Mouse (Mus musculus) lung, adult 2 months (tissue): ENCODE results near the gene Myl9. TPM values are rescaled to one million over a fixed set of nuclear protein-coding genes. Genes with fewer than 3 reads are reported as not detected.

Experiments used
- DNase-seq: peaks from one replicate; pipeline ENCODE4 v3.0.0; 2022
- H3K4me1 ChIP-seq: fragments of 200-500 bp; 2 replicates; pipeline ENCODE4 v1.6.1; 2011; ENCODE audit warnings: low read length; ENCODE audit not compliant: control insufficient read depth, insufficient read depth
- H3K4me3 ChIP-seq: fragments of 200-500 bp; replicated peaks from 2 replicates; pipeline ENCODE3; 2011; ENCODE audit warnings: low read depth, mild to moderate bottlenecking, control low read depth, low read length; ENCODE audit errors: extremely low read depth
- CTCF ChIP-seq: fragments of 200-500 bp; IDR thresholded peaks from 2 replicates; pipeline ENCODE4 v1.5.1; 2011; ENCODE audit warnings: mild to moderate bottlenecking, low read length, control low read depth; ENCODE audit not compliant: insufficient read depth
- POLR2A ChIP-seq: fragments of 200-500 bp; IDR thresholded peaks from 2 replicates; pipeline ENCODE4 v1.6.1; 2011; ENCODE audit warnings: low read depth, mild to moderate bottlenecking, control low read depth, low read length, borderline replicate concordance; ENCODE audit errors: extremely low read depth
- WGBS: fragments of 180-500 bp; shearing (Covaris S2); methylation state at CpG from one replicate; pipeline ENCODE4 v1.1.7; 2018; 5-methylcytosine and 5-hydroxymethylcytosine counted together
- polyA plus RNA-seq: library from polyadenylated mRNA; depleted of rRNA; stranded (reverse); fragments of >200 nt; gene quantifications from 2 replicates; pipeline ENCODE4 v1.2.3, GENCODE M21; 2012; rRNA removed

Myl9 gene
- 174 and 258 TPM in 2 replicates for polyA plus RNA-seq

DNA sequence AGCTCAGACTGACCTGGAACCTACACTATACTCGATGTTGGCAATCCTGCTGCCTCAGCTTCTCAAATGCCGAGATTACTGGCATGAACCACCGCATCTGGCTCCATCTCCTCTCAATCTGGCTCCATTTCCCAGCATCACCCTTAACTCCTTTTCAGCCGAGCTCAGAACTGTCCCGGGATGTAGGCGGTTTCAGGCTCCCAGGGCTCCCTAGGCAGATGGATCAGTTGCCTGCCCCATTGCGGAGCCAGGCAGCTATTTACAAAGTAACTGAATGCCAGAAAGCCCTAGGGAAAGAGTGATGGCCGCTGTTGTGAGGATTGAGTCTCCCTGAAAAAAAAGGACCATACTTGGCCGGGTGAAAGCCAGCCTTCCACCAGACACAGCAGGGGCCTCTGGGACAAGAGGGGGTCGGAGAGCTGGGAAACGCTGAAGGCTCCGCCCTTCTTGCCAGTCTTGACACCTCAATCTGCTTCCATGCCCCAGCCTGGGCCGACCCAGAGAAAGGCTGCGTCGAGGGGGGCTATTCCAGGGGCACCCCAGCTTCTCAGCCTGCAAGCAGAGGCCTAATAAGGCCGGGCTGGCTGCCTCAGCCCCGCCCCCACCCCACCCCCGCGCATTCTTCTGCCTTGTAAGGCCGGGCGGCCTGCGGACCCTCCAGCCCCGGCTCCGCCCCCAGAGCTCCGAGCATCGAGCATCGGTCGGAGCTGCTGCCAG lies at the start of gene Myl9:
Gene Myl9 (plus strand): TSS at position 683 of the 717 bp plus-strand sequence.
- H3K4me1 ChIP-seq, result peaks cover 3% of the 10 kb centered on the region; the same call in 1 of the 2 replicates
- TF ChIP-seq POLR2A, result 0 out of 2 replicates have a peak, but pooled peaks have one; percentile 18
- TF ChIP-seq CTCF, result no peak
- peak within 1 kb of the TSS; percentile 39 for H3K4me3 ChIP-seq
- DNase-seq, result peak; percentile 22
- WGBS, result 13% methylated on average over 28 of the region's 28 CpGs

DNA sequence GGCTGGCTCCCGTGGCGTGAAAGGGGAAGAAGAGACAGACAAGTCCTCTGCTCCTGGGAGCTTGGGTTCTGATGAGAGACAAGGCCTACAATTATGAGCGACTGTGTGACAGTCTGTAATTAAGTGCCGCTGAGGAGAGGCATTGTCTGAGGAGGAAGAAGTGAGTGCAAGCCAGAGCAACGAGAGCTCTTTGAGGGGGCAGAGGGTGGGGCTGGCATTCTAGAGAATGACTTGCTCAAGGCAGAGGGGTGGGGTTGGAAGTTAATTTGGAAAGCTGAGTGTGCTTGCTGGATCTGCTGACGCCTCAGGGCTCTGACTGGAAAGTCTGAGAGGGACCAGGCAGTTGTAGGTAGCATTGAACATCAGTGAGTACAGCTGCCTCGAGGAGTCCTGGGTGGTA lies 48.9 kb upstream of the Myl9 start:
- Histone ChIP-seq H3K4me1 (peaks cover 46% of the 10 kb centered on the region), H3K4me3 (no peak overlapping the region)
- TF ChIP-seq POLR2A, result 0 out of 2 replicates have a peak, but pooled peaks have one; percentile 19
- TF ChIP-seq CTCF, result no peak
- DNase-seq, result no peak
- WGBS, result 12% methylated on average over 7 of the region's 7 CpGs

DNA sequence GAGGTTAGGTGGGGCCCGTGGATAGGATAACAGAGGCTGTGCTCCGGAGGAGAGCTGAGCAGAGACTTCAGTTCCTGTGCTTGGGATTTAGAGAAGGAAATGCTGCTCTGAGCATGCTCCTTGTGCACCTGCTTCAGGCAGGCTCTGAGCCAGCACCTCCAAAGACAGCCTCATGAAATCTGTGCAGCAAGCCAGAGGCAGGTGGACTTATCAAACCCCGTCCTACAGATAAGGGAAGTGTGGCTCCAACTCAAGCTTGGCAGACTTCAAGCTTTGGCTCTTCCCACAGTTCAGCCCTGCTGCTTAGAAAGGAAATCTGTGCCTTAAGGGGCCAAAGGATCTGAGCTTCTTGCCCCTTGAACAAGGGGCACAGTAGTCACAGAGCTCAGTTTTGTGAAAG lies 48.3 kb upstream of the Myl9 start:
- no peak for DNase-seq
- WGBS, result 16% methylated on average over 3 of the region's 3 CpGs
- Histone ChIP-seq H3K4me1 (peaks cover 47% of the 10 kb centered on the region), H3K4me3 (no peak overlapping the region)
- no peak for TF ChIP-seq POLR2A
- no peak for TF ChIP-seq CTCF

DNA sequence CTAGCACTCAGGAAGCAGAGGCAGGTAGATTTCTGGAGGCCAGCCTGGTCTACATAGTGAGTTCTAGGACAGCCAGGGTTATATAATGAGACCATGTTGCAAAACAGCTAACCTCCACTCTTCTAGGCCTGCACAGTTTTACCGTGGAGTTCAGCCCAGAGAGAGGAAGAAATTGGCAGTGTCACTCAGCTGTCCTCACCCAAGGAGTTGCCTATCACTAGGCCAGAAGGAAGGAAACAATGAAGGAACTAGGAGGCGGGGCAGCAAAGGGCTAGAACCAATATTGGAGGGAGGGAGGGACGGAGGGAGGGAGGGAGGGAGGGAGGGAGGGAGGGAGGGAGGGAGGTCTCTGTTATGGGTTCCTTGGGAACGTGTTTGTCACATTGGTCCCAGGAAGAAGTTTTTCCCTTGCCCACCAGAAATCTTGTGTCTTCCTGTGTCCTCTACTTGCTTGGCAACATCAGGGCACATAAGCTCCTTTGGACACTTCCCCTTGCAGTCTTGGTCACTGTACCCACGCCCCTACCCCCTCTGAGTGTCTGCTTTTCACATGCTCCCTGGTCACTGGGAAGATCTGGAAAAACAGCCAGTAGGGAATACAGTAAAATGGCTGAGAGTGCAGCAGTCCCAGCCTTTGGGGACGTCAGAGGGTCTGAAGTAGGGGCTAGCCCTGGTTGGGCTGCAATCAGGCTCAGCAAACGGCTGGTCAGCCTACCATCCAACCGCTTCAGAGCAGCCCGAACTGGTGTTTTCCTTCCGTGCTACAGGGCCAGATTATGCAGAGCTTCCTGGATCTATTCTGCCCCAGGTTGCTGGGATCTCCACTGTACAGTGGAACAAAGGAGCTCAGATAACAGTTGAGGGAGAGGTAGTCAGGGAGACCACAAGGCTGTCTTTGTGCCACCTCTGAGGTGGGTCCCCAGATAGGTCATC lies 45.4 kb upstream of the Myl9 start:
- no peak for DNase-seq
- no peak for TF ChIP-seq POLR2A
- no peak for TF ChIP-seq CTCF
- 17% methylated on average over 8 of the region's 10 CpGs for WGBS
- peaks cover 41% of the 10 kb centered on the region for H3K4me1 ChIP-seq
- peak overlapping the region; percentile 30 for H3K4me3 ChIP-seq

DNA sequence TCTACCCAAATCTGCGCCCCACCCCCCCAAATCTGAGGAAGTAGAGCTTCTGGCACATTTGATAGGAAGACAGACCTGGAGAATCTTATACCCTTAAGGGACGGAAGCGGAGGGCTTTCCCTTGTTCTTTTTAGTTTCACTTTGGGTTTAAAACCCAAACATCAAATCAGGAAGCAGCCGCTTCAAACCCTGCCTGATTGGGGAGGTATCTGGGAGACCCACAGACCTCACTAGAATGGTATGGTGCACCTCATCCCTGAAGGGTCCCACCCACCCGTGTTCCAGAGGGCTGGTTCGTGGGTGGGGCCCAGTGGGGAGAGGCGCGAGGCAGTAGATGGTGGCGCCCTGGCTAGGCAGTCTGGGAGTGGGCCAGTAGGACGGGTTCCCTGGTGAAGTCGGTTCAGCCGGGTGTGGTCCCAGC lies 44.7 kb upstream of the Myl9 start:
- peak overlapping the region; percentile 30 for H3K4me3 ChIP-seq

DNA sequence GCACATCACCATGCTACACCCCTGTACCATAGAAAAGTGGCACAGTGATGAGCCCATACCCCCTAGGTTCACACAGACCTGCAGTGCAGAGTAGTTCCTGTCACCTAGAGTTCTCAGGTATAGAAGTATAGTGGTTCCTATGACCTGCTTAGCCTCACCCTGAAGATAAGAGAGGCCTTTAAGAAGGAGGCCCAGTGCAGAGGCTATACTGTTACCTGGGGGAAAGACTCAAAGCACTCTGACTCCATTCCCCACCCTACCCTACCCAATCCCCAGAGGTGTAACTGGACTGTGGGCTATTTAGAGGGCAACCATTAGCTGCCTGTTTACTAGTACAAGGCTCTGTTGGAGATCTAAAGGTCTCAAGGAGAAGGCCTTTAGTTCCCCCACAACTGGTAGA lies 43.6 kb upstream of the Myl9 start:
- Histone ChIP-seq H3K4me1 (peaks cover 30% of the 10 kb centered on the region), H3K4me3 (no peak overlapping the region)
- TF ChIP-seq CTCF (no peak), POLR2A (no peak)
- no peak for DNase-seq

More for the DNA sequence above, 44.7 kb upstream of the Myl9 start:
- H3K4me1 ChIP-seq, result peaks cover 35% of the 10 kb centered on the region
- TF ChIP-seq POLR2A, result no peak
- TF ChIP-seq CTCF, result no peak
- WGBS, result 28% methylated on average over 12 of the region's 12 CpGs
- DNase-seq, result no peak

DNA sequence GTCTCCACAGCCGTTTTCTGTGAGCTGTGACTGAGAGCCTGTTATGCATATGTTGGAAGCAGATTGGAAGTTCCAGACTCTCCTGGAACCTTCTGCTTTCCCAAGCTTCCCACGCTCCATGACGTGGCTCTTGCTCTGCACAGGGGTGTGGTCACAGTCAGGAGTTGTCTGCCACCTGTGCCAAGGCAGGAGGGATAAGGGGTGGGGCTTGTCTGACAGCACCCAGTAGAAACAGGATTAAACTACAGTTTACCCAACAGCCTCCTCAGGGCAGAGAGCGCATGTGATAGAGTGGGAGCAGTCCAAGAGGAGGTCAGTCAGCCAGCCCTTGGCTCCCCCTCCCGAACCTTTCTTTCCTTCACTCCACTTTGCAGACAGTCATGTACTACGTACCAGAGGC lies 43.1 kb upstream of the Myl9 start:
- 34% methylated on average over 6 of the region's 6 CpGs for WGBS
- TF ChIP-seq CTCF, result no peak
- TF ChIP-seq POLR2A, result no peak
- DNase-seq, result peak; percentile 75
- H3K4me1 ChIP-seq, result peaks cover 29% of the 10 kb centered on the region
- H3K4me3 ChIP-seq, result no peak overlapping the region

DNA sequence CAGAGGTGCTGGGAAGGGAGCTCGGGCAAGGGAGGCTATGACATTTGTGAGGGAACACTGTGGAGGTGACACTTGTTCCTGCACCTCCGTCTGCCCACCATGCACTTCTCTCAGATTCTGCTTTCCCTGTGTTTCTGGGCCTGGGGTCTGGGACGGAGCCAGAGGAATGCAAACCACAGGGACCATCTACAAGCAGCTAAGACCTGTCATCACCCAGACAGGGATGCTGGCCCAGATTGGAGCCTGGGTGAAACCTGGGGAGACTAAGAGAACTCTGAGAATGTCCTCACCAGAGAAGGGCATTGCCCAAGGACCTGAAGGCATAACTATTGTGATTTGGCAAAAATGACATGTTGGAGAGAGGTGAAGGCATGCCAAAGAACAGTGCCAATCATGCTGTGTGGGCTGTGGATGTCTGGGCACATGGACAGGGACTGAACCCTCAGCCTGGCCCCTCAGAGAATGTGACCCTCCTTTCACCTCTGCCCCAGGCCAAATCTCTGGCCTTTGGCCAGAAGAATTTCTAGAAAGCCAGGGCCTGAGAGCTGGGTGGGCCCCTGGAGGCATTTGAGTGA lies 39.4 kb upstream of the Myl9 start:
- H3K4me3 ChIP-seq, result no peak overlapping the region
- TF ChIP-seq POLR2A, result no peak
- no peak for TF ChIP-seq CTCF
- WGBS, result 78% methylated on average over 3 of the region's 3 CpGs
- H3K4me1 ChIP-seq, result peaks cover 26% of the 10 kb centered on the region
- no peak for DNase-seq

DNA sequence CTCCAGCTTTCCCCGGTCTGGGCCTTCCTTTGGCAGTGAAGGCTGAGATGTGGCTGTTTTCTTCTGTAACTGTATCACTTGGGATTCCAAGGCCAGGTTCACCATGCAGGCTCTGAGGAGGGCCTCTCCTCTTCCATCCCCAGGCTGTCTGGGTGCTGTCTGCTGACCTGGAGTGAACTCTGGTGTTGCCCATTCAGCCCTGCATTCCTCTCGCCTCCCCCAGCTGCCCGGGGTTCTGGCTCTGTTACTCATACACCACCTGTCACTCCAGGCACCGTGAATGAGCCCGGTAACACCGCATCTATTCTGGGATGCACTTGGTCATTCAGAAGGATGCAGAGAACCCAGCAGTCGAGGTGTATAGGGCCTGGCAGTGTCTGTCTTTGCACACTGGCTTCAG lies 38.4 kb upstream of the Myl9 start:
- DNase-seq, result no peak
- H3K4me3 ChIP-seq, result no peak overlapping the region
- TF ChIP-seq POLR2A, result no peak
- TF ChIP-seq CTCF, result no peak
- WGBS, result 33% methylated on average over 7 of the region's 7 CpGs
- H3K4me1 ChIP-seq, result peaks cover 30% of the 10 kb centered on the region
